7 mouse cellular contexts compared by ENCODE assay signal in the genomic region with DNA sequence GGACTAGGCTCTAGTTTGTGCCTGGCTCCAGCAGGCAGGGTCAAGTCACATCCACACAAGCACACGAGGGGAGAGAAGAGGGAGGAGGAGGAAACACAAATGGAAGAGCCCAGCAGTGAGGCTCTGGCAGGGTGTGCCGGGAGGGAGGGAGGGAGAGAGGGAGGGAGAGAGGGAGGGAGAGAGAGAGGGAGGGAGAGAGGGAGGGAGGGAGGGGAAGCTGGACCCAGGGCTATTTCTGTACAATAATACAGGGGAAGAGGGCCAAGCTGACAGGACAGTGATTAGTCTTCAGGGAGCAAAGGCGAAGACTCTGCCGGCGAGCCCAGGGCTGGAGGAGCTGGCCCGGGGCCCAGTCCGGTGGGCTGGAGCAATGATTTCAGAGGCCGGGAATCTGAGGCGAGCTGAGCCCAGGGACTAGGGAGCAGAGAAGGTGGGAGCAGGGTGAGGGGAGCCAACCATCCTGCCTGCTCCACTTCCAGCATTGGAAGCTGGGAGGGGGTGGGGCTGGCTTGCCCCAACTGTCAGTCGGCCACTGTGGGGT.
A peak's percentile ranks its signal among the peaks of the same experiment; 100 is the strongest.
DNase-seq lines count a peak whose midpoint lies in the region; ATAC-seq and TF ChIP-seq lines count a peak whose summit lies in the region.

No protein-coding gene starts in this region.

- no peaks in the 10 kb centered on the region for H3K9me3 ChIP-seq in embryonic facial prominence, embryonic 15.5 days (replicated peaks)
- no peaks in the 10 kb centered on the region for H3K9me3 ChIP-seq in limb, embryonic 11.5 days (ENCODE audit: control insufficient read depth, low read length)
- no peaks in the 10 kb centered on the region for H3K9me3 ChIP-seq in midbrain, postnatal 0 days (ENCODE audit: low read length)

- 0 out of 2 replicates have a peak, but pooled peaks have one; percentile 59 for ATAC-seq in embryonic facial prominence, embryonic 15.5 days (ENCODE audit: insufficient number of reproducible peaks, low FRiP score, low TSS enrichment, low read depth)
- ATAC-seq in limb, embryonic 11.5 days (ENCODE audit: insufficient number of reproducible peaks, low FRiP score, low TSS enrichment, low read depth), result peak; percentile 44; the same call in 1 of the 2 replicates
- no peak for ATAC-seq in midbrain, postnatal 0 days (ENCODE audit: low FRiP score)

- H3K36me3 ChIP-seq in embryonic facial prominence, embryonic 15.5 days, result no peaks in the 10 kb centered on the region
- H3K36me3 ChIP-seq in limb, embryonic 11.5 days (ENCODE audit: control insufficient read depth, insufficient read depth, low read length), result no peaks in the 10 kb centered on the region
- H3K36me3 ChIP-seq in midbrain, postnatal 0 days (ENCODE audit: insufficient read depth, low read length), result no peaks in the 10 kb centered on the region

- no peak overlapping the region for H3K9ac ChIP-seq in embryonic facial prominence, embryonic 15.5 days
- H3K9ac ChIP-seq in limb, embryonic 11.5 days (ENCODE audit: low read length), result no peak overlapping the region
- H3K9ac ChIP-seq in midbrain, postnatal 0 days (replicated peaks; ENCODE audit: low read length, poor library complexity, severe bottlenecking), result no peak overlapping the region

- no peak overlapping the region for H3K27ac ChIP-seq in embryonic facial prominence, embryonic 15.5 days (replicated peaks)
- no peak overlapping the region for H3K27ac ChIP-seq in limb, embryonic 11.5 days (replicated peaks; ENCODE audit: low read depth, low read length)
- no peak overlapping the region for H3K27ac ChIP-seq in midbrain, postnatal 0 days (ENCODE audit: low read depth, low read length)

- TF ChIP-seq CTCF in midbrain, postnatal 0 days (IDR thresholded peaks at IDR 0.05), result no peak

- intact Hi-C loops in left cerebral cortex, postnatal 25 days (cut with DNase I), result no loop called here

- H3K4me2 ChIP-seq in embryonic facial prominence, embryonic 15.5 days (replicated peaks), result no peak overlapping the region
- H3K4me2 ChIP-seq in limb, embryonic 11.5 days (ENCODE audit: low read depth, severe bottlenecking), result no peak overlapping the region
- H3K4me2 ChIP-seq in midbrain, postnatal 0 days (ENCODE audit: low read depth, low read length, poor library complexity, severe bottlenecking), result no peak overlapping the region

- H3K4me1 ChIP-seq in embryonic facial prominence, embryonic 15.5 days, result no peaks in the 10 kb centered on the region
- H3K4me1 ChIP-seq in limb, embryonic 11.5 days (ENCODE audit: control insufficient read depth, insufficient read depth, low read length), result no peaks in the 10 kb centered on the region; the same call in 1 of the 2 replicates
- no peaks in the 10 kb centered on the region for H3K4me1 ChIP-seq in midbrain, postnatal 0 days (ENCODE audit: insufficient read depth, low read length)

- H3K27me3 ChIP-seq in embryonic facial prominence, embryonic 15.5 days, result peaks cover 46% of the 10 kb centered on the region
- peaks cover 34% of the 10 kb centered on the region for H3K27me3 ChIP-seq in limb, embryonic 11.5 days (ENCODE audit: control insufficient read depth, insufficient read depth, low read length)
- H3K27me3 ChIP-seq in midbrain, postnatal 0 days (ENCODE audit: insufficient read depth, low read length), result peaks cover 4% of the 10 kb centered on the region; the same call in 1 of the 2 replicates

- no peak overlapping the region for H3K4me3 ChIP-seq in embryonic facial prominence, embryonic 15.5 days (replicated peaks)
- H3K4me3 ChIP-seq in limb, embryonic 11.5 days (ENCODE audit: low read depth, low read length), result no peak overlapping the region
- no peak overlapping the region for H3K4me3 ChIP-seq in midbrain, postnatal 0 days (ENCODE audit: low read depth, low read length)

- 34% methylated on average over 8 of the region's 10 CpGs for WGBS in embryonic facial prominence, embryonic 15.5 days
- WGBS in limb, embryonic 11.5 days, result 49% methylated on average over 8 of the region's 10 CpGs
- WGBS in midbrain, postnatal 0 days, result 34% methylated on average over 8 of the region's 10 CpGs

- peak; percentile 25 to 63 for DNase-seq in adrenal gland, postnatal 36 days
- peak; percentile 76 for DNase-seq in heart, postnatal 4 days
- DNase-seq in limb, embryonic 11.5 days (ENCODE audit: low spot score), result no peak
- DNase-seq in midbrain, postnatal 0 days (ENCODE audit: low spot score), result peak; percentile 41
- no peak for DNase-seq in cerebellum, adult 11 months
- DNase-seq in left cerebral cortex, postnatal 25 days (ENCODE audit: low spot score in 2 of 2), result no peak

Comparison
In these comparisons a context has a peak if more than half of its experiments do, and no peak if none do; other contexts are left out.
1. DNase-seq: peak in adrenal gland, postnatal 36 days (2 of 2), heart, postnatal 4 days (single experiment) and midbrain, postnatal 0 days (single experiment); none in limb, embryonic 11.5 days (single experiment), cerebellum, adult 11 months (single experiment) and left cerebral cortex, postnatal 25 days (0 of 2).